Mouse (Mus musculus) stomach, embryonic 16.5 days (tissue): ENCODE measurements around the gene Lin28a. TPM values are rescaled to one million over a fixed set of nuclear protein-coding genes. Genes with fewer than 3 reads are reported as not detected.

ENCODE experiments used
- ATAC-seq: fragments of 200-750 bp; cut with Nextera tagmentation; 2 replicates; pipeline ENCODE4 v1.8.0; 2017; ENCODE audit warnings: moderate number of reproducible peaks, moderate TSS enrichment; ENCODE audit not compliant: insufficient read depth, low FRiP score
- H3K27ac ChIP-seq: fragments of 300-500 bp; sonication (generic); 2 replicates; pipeline ENCODE4 v1.5.1; 2014; ENCODE audit warnings: low read length
- H3K27me3 ChIP-seq: fragments of 300-500 bp; sonication (generic); 2 replicates; pipeline ENCODE4 v1.6.1; 2014; ENCODE audit warnings: low read length, control low read depth, mixed read lengths; ENCODE audit not compliant: control insufficient read depth, insufficient read depth
- H3K36me3 ChIP-seq: fragments of 300-500 bp; sonication (generic); 2 replicates; pipeline ENCODE4 v1.6.1; 2014; ENCODE audit warnings: low read length; ENCODE audit not compliant: control insufficient read depth, insufficient read depth
- H3K4me1 ChIP-seq: fragments of 300-500 bp; sonication (generic); 2 replicates; pipeline ENCODE4 v1.6.1; 2014; ENCODE audit warnings: low read length, control low read depth, mixed read lengths; ENCODE audit not compliant: control insufficient read depth, insufficient read depth
- H3K4me2 ChIP-seq: fragments of 300-500 bp; sonication (generic); 2 replicates; pipeline ENCODE4 v1.6.1; 2014; ENCODE audit warnings: low read depth, low read length, mixed read lengths
- H3K4me3 ChIP-seq: fragments of 300-500 bp; sonication (generic); replicated peaks from 2 replicates; pipeline ENCODE4 v1.5.1; 2014; ENCODE audit warnings: mild to moderate bottlenecking, low read length
- H3K9ac ChIP-seq: fragments of 300-500 bp; sonication (generic); 2 replicates; pipeline ENCODE4 v1.6.1; 2014; ENCODE audit warnings: low read length
- H3K9me3 ChIP-seq: fragments of 300-500 bp; sonication (generic); replicated peaks from 2 replicates; pipeline ENCODE4 v1.6.1; 2016; ENCODE audit warnings: low read length, control low read depth; ENCODE audit not compliant: control insufficient read depth
- WGBS: fragments of 180-500 bp; shearing (Covaris S2); extraction: QIAGEN DNeasy Blood & Tissue Kit; methylation state at CpG from one replicate; pipeline ENCODE4 v1.1.7; 2014; 5-methylcytosine and 5-hydroxymethylcytosine counted together
- polyA plus RNA-seq: library from polyadenylated mRNA; unstranded; fragments of >200 nt; fragmentation: Nextera tagmentation; extraction: Ambion mirVana; gene quantifications from 2 replicates; pipeline ENCODE4 v1.2.1, GENCODE M21; 2015

Gene Lin28a
- polyA plus RNA-seq, 1 experiment from 2014 or later = 0.13 TPM

- no peak overlapping the region for H3K4me3 ChIP-seq
- H3K4me2 ChIP-seq = no peak overlapping the region
- peaks cover 8% of the 10 kb centered on the region for H3K4me1 ChIP-seq
- no peak for ATAC-seq
- no peak overlapping the region for H3K27ac ChIP-seq
- peaks cover 6% of the 10 kb centered on the region for H3K36me3 ChIP-seq
- no peak overlapping the region for H3K9ac ChIP-seq
- WGBS = 76% methylated on average over 7 of the region's 7 CpGs
- H3K27me3 ChIP-seq = no peaks in the 10 kb centered on the region
- H3K9me3 ChIP-seq = no peaks in the 10 kb centered on the region
Observed at GRCm38 (mm10) chr4:133962566-133962965, 56.1 kb downstream of the Lin28a start.

DNA sequence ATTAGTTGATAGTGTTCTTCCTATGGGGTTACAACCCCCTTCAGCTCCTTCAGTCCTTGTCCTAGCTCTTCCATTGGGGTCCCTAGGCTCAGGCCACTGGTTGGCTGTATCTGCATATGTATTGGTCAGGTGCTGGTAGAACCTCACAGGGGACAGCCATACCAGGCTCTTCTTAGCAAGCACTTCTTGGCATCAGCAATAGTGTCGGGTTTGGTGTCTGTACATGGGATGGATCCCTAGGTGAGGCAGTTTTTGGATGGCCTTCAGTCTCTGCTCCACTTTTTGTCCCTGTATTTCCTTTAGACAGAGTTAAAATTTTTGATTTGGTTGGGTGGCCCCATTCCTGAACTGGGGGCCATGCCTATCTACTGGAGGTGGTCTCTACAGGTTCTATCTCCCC is 59.8 kb downstream of the Lin28a start:
- Histone ChIP-seq H3K27ac (no peak overlapping the region), H3K9me3 (no peaks in the 10 kb centered on the region), H3K36me3 (no peaks in the 10 kb centered on the region), H3K27me3 (no peaks in the 10 kb centered on the region), H3K9ac (no peak overlapping the region), H3K4me2 (no peak overlapping the region), H3K4me1 (0 out of 2 replicates have a peak, but pooled peaks cover 2% of the 10 kb centered on the region), H3K4me3 (no peak overlapping the region)
- WGBS = 73% methylated on average over 1 of the region's 1 CpGs
- ATAC-seq = no peak

- Histone ChIP-seq H3K9me3 (no peaks in the 10 kb centered on the region), H3K9ac (no peak overlapping the region), H3K27me3 (no peaks in the 10 kb centered on the region), H3K4me2 (no peak overlapping the region), H3K4me1 (no peaks in the 10 kb centered on the region), H3K27ac (no peak overlapping the region), H3K4me3 (no peak overlapping the region), H3K36me3 (no peaks in the 10 kb centered on the region)
- no peak for ATAC-seq
- 77% methylated on average over 4 of the region's 4 CpGs for WGBS
Observed at GRCm38 (mm10) chr4:133956358-133956757, 62.3 kb downstream of the Lin28a start.

Other genes with a start within 250 kb of the Lin28a start
- 69.2 and 71.8 TPM in 2 replicates for gene Rps6ka1, start 131.0 kb downstream of the Lin28a start, polyA plus RNA-seq
- gene Hmgn2, start 50.2 kb downstream of the Lin28a start, polyA plus RNA-seq = 1,639 and 1,753 TPM in 2 replicates
- 43.0 and 45.8 TPM in 2 replicates for gene Dhdds, start 17.9 kb downstream of the Lin28a start, polyA plus RNA-seq
- not detected in 2 replicates for gene Zfp683, start 35.0 kb upstream of the Lin28a start, polyA plus RNA-seq
- gene Crybg2, start 42.0 kb upstream of the Lin28a start, polyA plus RNA-seq = 19.3 and 26.8 TPM in 2 replicates
- 25.8 and 44.2 TPM in 2 replicates for gene Cd52, start 76.2 kb upstream of the Lin28a start, polyA plus RNA-seq
- 6.4 and 7.0 TPM in 2 replicates for gene Ubxn11, start 83.7 kb upstream of the Lin28a start, polyA plus RNA-seq
- 397 and 438 TPM in 2 replicates for gene Sh3bgrl3, start 109.9 kb upstream of the Lin28a start, polyA plus RNA-seq
- 110 and 113 TPM in 2 replicates for gene Cep85, start 168.3 kb upstream of the Lin28a start, polyA plus RNA-seq
- not detected in 2 replicates for gene Gm7534, start 184.2 kb upstream of the Lin28a start, polyA plus RNA-seq
- 0.30 and 0.55 TPM in 2 replicates for gene Catsper4, start 208.5 kb upstream of the Lin28a start, polyA plus RNA-seq
- 10.7 and 13.4 TPM in 2 replicates for gene Cnksr1, start 219.6 kb upstream of the Lin28a start, polyA plus RNA-seq
- gene E130218I03Rik, start 224.8 kb upstream of the Lin28a start, polyA plus RNA-seq = 0.26 and 0.45 TPM in 2 replicates
- 12.9 and 13.0 TPM in 2 replicates for gene Zfp593, start 226.8 kb upstream of the Lin28a start, polyA plus RNA-seq
- not detected in 2 replicates for gene Gm30191, start 228.1 kb upstream of the Lin28a start, polyA plus RNA-seq
- 3.2 and 3.5 TPM in 2 replicates for gene Grrp1, start 235.3 kb upstream of the Lin28a start, polyA plus RNA-seq